Mouse (Mus musculus): ENCODE measurements around the gene Shc3. TPM values are rescaled to one million over a fixed set of nuclear protein-coding genes. Genes with fewer than 3 reads are reported as not detected.

Shc3 gene
- polyA plus RNA-seq, 1 experiment from 2014 or later, result 7.2 TPM

DNA sequence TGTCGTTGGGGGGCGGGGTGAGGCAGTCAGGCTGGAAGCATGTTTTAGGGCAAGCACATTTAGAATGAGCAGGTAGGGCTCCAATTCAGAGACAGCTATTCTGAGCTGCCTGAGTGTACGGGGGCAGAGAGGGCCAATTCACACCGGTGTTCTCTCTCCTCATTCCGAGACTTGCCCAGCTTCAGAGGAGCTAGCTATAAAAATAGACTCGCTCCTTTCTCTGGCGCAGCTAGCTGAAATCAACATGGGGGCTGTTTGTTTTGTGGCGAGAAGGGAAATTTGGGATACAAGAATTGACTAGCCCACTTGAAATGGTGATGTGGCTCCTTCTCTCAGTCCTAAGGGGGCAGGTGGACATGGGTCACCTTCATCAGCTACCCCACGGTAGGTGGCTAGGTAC, 60.4 kb downstream of the Shc3 start:
- no peaks in the 10 kb centered on the region for H3K36me3 ChIP-seq (replicated peaks; ENCODE audit: control insufficient read depth, insufficient read depth)
- H3K4me2 ChIP-seq (replicated peaks), result no peak overlapping the region
- no peaks in the 10 kb centered on the region for H3K27me3 ChIP-seq (ENCODE audit: control insufficient read depth, insufficient read depth, low read length)
- H3K9ac ChIP-seq, result no peak overlapping the region
- no peak overlapping the region for H3K27ac ChIP-seq
- ATAC-seq (ENCODE audit: low FRiP score) (no peak), DNase-seq (ENCODE audit: low spot score) (no peak)
- H3K4me3 ChIP-seq (replicated peaks; ENCODE audit: low read length), result no peak overlapping the region
- 93% methylated on average over 9 of the region's 9 CpGs for WGBS
- no peaks in the 10 kb centered on the region for H3K4me1 ChIP-seq (replicated peaks; ENCODE audit: control insufficient read depth, insufficient read depth, low read length)
- no peaks in the 10 kb centered on the region for H3K9me3 ChIP-seq (ENCODE audit: control insufficient read depth, low read length)

GRCm38 (mm10) chr13:51505711-51506110, 63.5 kb downstream of the Shc3 start:
- Histone ChIP-seq H3K9me3 (ENCODE audit: control insufficient read depth, low read length) (no peaks in the 10 kb centered on the region), H3K4me2 (replicated peaks) (no peak overlapping the region), H3K36me3 (replicated peaks; ENCODE audit: control insufficient read depth, insufficient read depth) (no peaks in the 10 kb centered on the region), H3K9ac (no peak overlapping the region), H3K27me3 (ENCODE audit: control insufficient read depth, insufficient read depth, low read length) (no peaks in the 10 kb centered on the region), H3K4me1 (replicated peaks; ENCODE audit: control insufficient read depth, insufficient read depth, low read length) (no peaks in the 10 kb centered on the region), H3K27ac (no peak overlapping the region), H3K4me3 (replicated peaks; ENCODE audit: low read length) (no peak overlapping the region)
- ATAC-seq (ENCODE audit: low FRiP score) (no peak), DNase-seq (ENCODE audit: low spot score) (no peak)
- 87% methylated on average over 5 of the region's 5 CpGs for WGBS

DNA sequence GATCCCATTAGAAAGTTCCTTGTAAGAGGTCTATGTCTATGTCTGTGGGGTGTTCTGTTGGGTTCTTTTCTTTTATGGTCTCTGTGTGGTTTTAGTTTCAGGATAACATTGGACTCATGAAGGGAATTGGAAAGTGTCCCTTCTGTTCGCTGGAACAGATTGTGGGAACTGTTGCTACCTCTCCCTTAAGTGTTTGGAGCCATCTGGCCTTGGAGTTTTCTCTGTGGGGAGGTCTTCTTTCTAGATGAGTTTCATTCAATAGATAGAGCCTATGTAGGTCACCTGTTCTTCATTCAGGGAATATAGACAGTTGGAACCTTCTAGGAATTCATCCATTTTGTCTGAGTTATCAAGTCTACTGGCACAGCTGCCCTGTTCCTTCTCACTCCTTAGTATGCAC, 69.5 kb downstream of the Shc3 start:
- Histone ChIP-seq H3K36me3 (replicated peaks; ENCODE audit: control insufficient read depth, insufficient read depth) (no peaks in the 10 kb centered on the region), H3K4me3 (replicated peaks; ENCODE audit: low read length) (no peak overlapping the region), H3K27ac (no peak overlapping the region), H3K9ac (no peak overlapping the region), H3K27me3 (ENCODE audit: control insufficient read depth, insufficient read depth, low read length) (no peaks in the 10 kb centered on the region), H3K4me1 (replicated peaks; ENCODE audit: control insufficient read depth, insufficient read depth, low read length) (no peaks in the 10 kb centered on the region), H3K4me2 (replicated peaks) (no peak overlapping the region), H3K9me3 (ENCODE audit: control insufficient read depth, low read length) (no peaks in the 10 kb centered on the region)
- 84% methylated on average over 1 of the region's 1 CpGs for WGBS
- DNase-seq (ENCODE audit: low spot score) (no peak), ATAC-seq (ENCODE audit: low FRiP score) (no peak)

- Histone ChIP-seq H3K9me3 (ENCODE audit: control insufficient read depth, low read length) (no peaks in the 10 kb centered on the region), H3K27me3 (ENCODE audit: control insufficient read depth, insufficient read depth, low read length) (no peaks in the 10 kb centered on the region), H3K9ac (no peak overlapping the region), H3K4me2 (replicated peaks) (no peak overlapping the region), H3K27ac (no peak overlapping the region), H3K36me3 (replicated peaks; ENCODE audit: control insufficient read depth, insufficient read depth) (no peaks in the 10 kb centered on the region), H3K4me3 (replicated peaks; ENCODE audit: low read length) (no peak overlapping the region), H3K4me1 (replicated peaks; ENCODE audit: control insufficient read depth, insufficient read depth, low read length) (no peaks in the 10 kb centered on the region)
- WGBS, result 86% methylated on average over 9 of the region's 9 CpGs
- ATAC-seq (ENCODE audit: low FRiP score) (no peak), DNase-seq (ENCODE audit: low spot score) (no peak)
These were observed 75.5 kb downstream of the Shc3 start for GRCm38 (mm10) chr13:51493676-51494075.

- no peak for ATAC-seq (ENCODE audit: low FRiP score)
- no peak for DNase-seq (ENCODE audit: low spot score)
- Histone ChIP-seq H3K4me2 (replicated peaks) (no peak overlapping the region), H3K27ac (no peak overlapping the region), H3K36me3 (replicated peaks; ENCODE audit: control insufficient read depth, insufficient read depth) (no peaks in the 10 kb centered on the region), H3K27me3 (ENCODE audit: control insufficient read depth, insufficient read depth, low read length) (no peaks in the 10 kb centered on the region), H3K9ac (no peak overlapping the region), H3K9me3 (ENCODE audit: control insufficient read depth, low read length) (no peaks in the 10 kb centered on the region), H3K4me3 (replicated peaks; ENCODE audit: low read length) (no peak overlapping the region), H3K4me1 (replicated peaks; ENCODE audit: control insufficient read depth, insufficient read depth, low read length) (no peaks in the 10 kb centered on the region)
- 74% methylated on average over 8 of the region's 8 CpGs for WGBS
These were observed 77.4 kb downstream of the Shc3 start for GRCm38 (mm10) chr13:51491649-51492435.

DNA sequence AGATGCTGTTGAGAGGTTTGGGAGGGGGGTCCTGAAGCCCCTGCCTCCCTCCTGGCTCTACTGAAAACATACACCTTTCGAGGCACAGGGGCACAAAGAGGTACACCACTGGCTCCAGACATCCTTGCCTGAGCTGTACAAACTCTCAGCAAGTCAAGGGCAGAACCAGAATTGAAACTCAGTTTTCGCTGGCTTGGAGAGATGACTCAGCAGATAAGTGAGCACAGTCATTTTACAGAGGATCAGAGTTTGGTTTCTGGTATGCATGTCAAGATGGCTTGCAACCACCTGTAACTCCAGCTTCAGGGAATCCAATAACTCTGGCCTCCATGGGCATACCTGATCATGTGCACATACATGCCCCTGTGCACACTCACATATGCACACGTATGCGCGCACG, 79.0 kb downstream of the Shc3 start:
- Histone ChIP-seq H3K36me3 (replicated peaks; ENCODE audit: control insufficient read depth, insufficient read depth) (no peaks in the 10 kb centered on the region), H3K9me3 (ENCODE audit: control insufficient read depth, low read length) (no peaks in the 10 kb centered on the region), H3K9ac (no peak overlapping the region), H3K27ac (no peak overlapping the region), H3K4me3 (replicated peaks; ENCODE audit: low read length) (no peak overlapping the region), H3K4me1 (replicated peaks; ENCODE audit: control insufficient read depth, insufficient read depth, low read length) (no peaks in the 10 kb centered on the region), H3K27me3 (ENCODE audit: control insufficient read depth, insufficient read depth, low read length) (no peaks in the 10 kb centered on the region), H3K4me2 (replicated peaks) (no peak overlapping the region)
- DNase-seq (ENCODE audit: low spot score), result no peak
- ATAC-seq (ENCODE audit: low FRiP score), result no peak
- 91% methylated on average over 6 of the region's 6 CpGs for WGBS

DNA sequence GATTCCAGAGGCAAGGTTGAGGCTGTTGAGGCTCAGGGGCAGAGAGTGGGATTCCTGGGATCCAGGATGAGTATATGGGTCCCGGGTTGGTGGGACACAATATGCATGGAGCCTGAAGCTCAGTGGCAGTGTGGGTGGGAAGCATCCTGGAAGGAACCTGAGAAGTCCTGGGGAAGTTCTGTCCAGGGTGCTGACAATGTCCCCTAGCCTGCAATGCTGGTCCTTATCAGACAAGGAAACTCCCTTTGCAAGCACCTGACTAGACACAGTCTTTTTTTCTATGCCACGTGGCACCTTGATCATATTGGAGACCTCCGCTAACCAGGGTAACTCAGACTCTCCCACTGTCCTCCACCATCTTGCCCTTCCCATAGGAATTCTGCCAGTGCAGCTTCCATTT, 80.3 kb downstream of the Shc3 start:
- no peaks in the 10 kb centered on the region for H3K9me3 ChIP-seq (ENCODE audit: control insufficient read depth, low read length)
- no peaks in the 10 kb centered on the region for H3K36me3 ChIP-seq (replicated peaks; ENCODE audit: control insufficient read depth, insufficient read depth)
- no peaks in the 10 kb centered on the region for H3K4me1 ChIP-seq (replicated peaks; ENCODE audit: control insufficient read depth, insufficient read depth, low read length)
- DNase-seq (ENCODE audit: low spot score), result no peak
- ATAC-seq (ENCODE audit: low FRiP score), result no peak
- H3K4me2 ChIP-seq (replicated peaks), result no peak overlapping the region
- H3K27ac ChIP-seq, result no peak overlapping the region
- no peak overlapping the region for H3K4me3 ChIP-seq (replicated peaks; ENCODE audit: low read length)
- H3K9ac ChIP-seq, result no peak overlapping the region
- no peaks in the 10 kb centered on the region for H3K27me3 ChIP-seq (ENCODE audit: control insufficient read depth, insufficient read depth, low read length)
- 82% methylated on average over 3 of the region's 3 CpGs for WGBS

- Histone ChIP-seq H3K4me1 (replicated peaks; ENCODE audit: control insufficient read depth, insufficient read depth, low read length) (no peaks in the 10 kb centered on the region), H3K9me3 (ENCODE audit: control insufficient read depth, low read length) (no peaks in the 10 kb centered on the region), H3K36me3 (replicated peaks; ENCODE audit: control insufficient read depth, insufficient read depth) (no peaks in the 10 kb centered on the region), H3K27me3 (ENCODE audit: control insufficient read depth, insufficient read depth, low read length) (no peaks in the 10 kb centered on the region), H3K4me2 (replicated peaks) (no peak overlapping the region), H3K27ac (no peak overlapping the region), H3K4me3 (replicated peaks; ENCODE audit: low read length) (no peak overlapping the region), H3K9ac (no peak overlapping the region)
- WGBS, result 79% methylated on average over 9 of the region's 9 CpGs
- DNase-seq (ENCODE audit: low spot score) (no peak), ATAC-seq (ENCODE audit: low FRiP score) (no peak)
These were observed 83.9 kb downstream of the Shc3 start for GRCm38 (mm10) chr13:51485291-51485690.

- DNase-seq (ENCODE audit: low spot score) (no peak), ATAC-seq (ENCODE audit: low FRiP score) (no peak)
- no peak overlapping the region for H3K9ac ChIP-seq
- H3K36me3 ChIP-seq (replicated peaks; ENCODE audit: control insufficient read depth, insufficient read depth), result no peaks in the 10 kb centered on the region
- H3K9me3 ChIP-seq (ENCODE audit: control insufficient read depth, low read length), result no peaks in the 10 kb centered on the region
- no peaks in the 10 kb centered on the region for H3K27me3 ChIP-seq (ENCODE audit: control insufficient read depth, insufficient read depth, low read length)
- H3K4me3 ChIP-seq (replicated peaks; ENCODE audit: low read length), result no peak overlapping the region
- 92% methylated on average over 11 of the region's 11 CpGs for WGBS
- H3K27ac ChIP-seq, result no peak overlapping the region
- no peak overlapping the region for H3K4me2 ChIP-seq (replicated peaks)
- H3K4me1 ChIP-seq (replicated peaks; ENCODE audit: control insufficient read depth, insufficient read depth, low read length), result no peaks in the 10 kb centered on the region
These were observed 86.4 kb downstream of the Shc3 start for GRCm38 (mm10) chr13:51482786-51483185.

Measured in hindbrain, embryonic 14.5 days (tissue).